Mouse (Mus musculus) megakaryocyte, embryonic 14.5 days (primary cell): ENCODE data around the gene B430305J03Rik.

Source experiments
- FLI1 ChIP-seq: IDR thresholded peaks from 2 replicates; pipeline ENCODE4 v1.6.1; 2012; ENCODE audit warnings: low read length, inconsistent platforms, mixed read lengths
- GATA1 ChIP-seq: IDR thresholded peaks from 3 replicates; pipeline ENCODE4 v1.6.1; 2012; ENCODE audit warnings: mixed read lengths, low read length, inconsistent platforms, borderline replicate concordance

DNA sequence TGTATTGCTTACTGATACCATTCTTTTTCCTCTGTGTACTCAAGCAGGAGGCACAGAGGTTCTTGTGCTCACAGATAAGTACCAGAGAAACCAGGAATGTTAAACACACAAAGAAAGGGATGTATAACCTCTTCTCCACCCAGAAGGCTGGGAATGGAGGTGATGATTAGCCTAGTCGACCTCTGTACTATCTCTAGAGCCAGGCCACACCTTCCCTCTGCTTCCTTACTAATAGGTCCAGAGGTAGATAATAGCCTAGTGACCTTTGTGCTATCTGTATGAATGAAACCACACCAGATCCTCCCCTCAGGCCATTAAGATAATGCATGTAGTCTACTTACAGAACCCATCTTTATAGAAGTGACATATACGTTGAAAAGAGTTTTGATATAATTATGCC, 29.5 kb downstream of the B430305J03Rik start:
- TF ChIP-seq GATA1 (no peak), FLI1 (no peak)
